In the genomic region with DNA sequence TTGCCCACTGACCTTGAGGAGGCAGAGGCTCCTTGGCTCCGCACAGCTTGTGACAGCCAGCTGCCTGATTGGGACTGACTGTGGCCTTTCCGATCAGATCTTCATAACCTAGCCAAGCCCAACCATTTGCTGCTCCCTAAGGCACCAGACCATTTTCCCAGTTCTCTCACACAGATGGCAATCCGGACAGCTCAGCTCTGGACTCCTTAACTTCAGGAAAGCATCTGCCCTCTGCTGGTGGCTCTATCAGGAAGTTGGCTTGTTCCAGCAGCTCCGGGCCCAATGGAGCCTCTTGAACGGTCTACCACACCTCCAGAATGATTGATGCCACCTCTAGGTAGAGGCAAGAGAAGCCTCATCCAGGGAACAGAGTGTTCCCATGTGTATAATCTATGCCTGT, we compare ENCODE assay signal across 9 mouse cellular contexts. TPM values are rescaled to one million over a fixed set of nuclear protein-coding genes. Genes with fewer than 3 reads are reported as not detected.
DNase-seq lines count a peak whose midpoint lies in the region; ATAC-seq lines count a peak whose summit lies in the region.
"Had no signal": no experiment of that assay in that cellular context is flagged by ENCODE, and none has a peak within 500 bp of the region (broad histone marks: within the 10 kb centered on the region; RNA-seq: fewer than 3 reads in every experiment).

No protein-coding gene starts in this region.

- peak; percentile 74 for DNase-seq in forebrain, embryonic 14.5 days (ENCODE audit: low spot score)
- peak; percentile 58 to 78 for DNase-seq in cerebellum, postnatal 25 days
- DNase-seq in heart, adult 18-20 months: peak; percentile 61 to 75
- DNase-seq in kidney, adult 8-10 months: peak; percentile 46 to 67
- peak; percentile 77 for DNase-seq in limb, embryonic 11.5 days (ENCODE audit: low spot score)

- no peaks in the 10 kb centered on the region for H3K9me3 ChIP-seq in forebrain, embryonic 14.5 days (replicated peaks; ENCODE audit: control insufficient read depth, low read length)
- H3K9me3 ChIP-seq in forebrain, embryonic 13.5 days (replicated peaks): no peaks in the 10 kb centered on the region
- no peaks in the 10 kb centered on the region for H3K9me3 ChIP-seq in limb, embryonic 11.5 days (ENCODE audit: control insufficient read depth, low read length)
- no peaks in the 10 kb centered on the region for H3K9me3 ChIP-seq in neural tube, embryonic 15.5 days (replicated peaks)
- H3K9me3 ChIP-seq: G1E had no signal

- no peak overlapping the region for H3K9ac ChIP-seq in forebrain, embryonic 14.5 days (ENCODE audit: low read length)
- H3K9ac ChIP-seq in forebrain, embryonic 13.5 days: no peak overlapping the region
- H3K9ac ChIP-seq in limb, embryonic 11.5 days (ENCODE audit: low read length): no peak overlapping the region
- no peak overlapping the region for H3K9ac ChIP-seq in neural tube, embryonic 15.5 days (replicated peaks)

- 48% methylated on average over 5 of the region's 5 CpGs for WGBS in forebrain, embryonic 14.5 days
- WGBS in forebrain, embryonic 13.5 days: 51% methylated on average over 5 of the region's 5 CpGs
- 21% methylated on average over 5 of the region's 5 CpGs for WGBS in limb, embryonic 11.5 days
- WGBS in neural tube, embryonic 15.5 days: 28% methylated on average over 5 of the region's 5 CpGs

- H3K27me3 ChIP-seq in forebrain, embryonic 14.5 days (replicated peaks; ENCODE audit: control insufficient read depth, insufficient read depth, low read length): no peaks in the 10 kb centered on the region
- no peaks in the 10 kb centered on the region for H3K27me3 ChIP-seq in forebrain, embryonic 13.5 days
- no peaks in the 10 kb centered on the region for H3K27me3 ChIP-seq in limb, embryonic 11.5 days (ENCODE audit: control insufficient read depth, insufficient read depth, low read length)
- H3K27me3 ChIP-seq in neural tube, embryonic 15.5 days (replicated peaks): no peaks in the 10 kb centered on the region

- no peaks in the 10 kb centered on the region for H3K4me1 ChIP-seq in forebrain, embryonic 14.5 days (ENCODE audit: control insufficient read depth, insufficient read depth, low read length)
- H3K4me1 ChIP-seq in forebrain, embryonic 13.5 days: no peaks in the 10 kb centered on the region
- H3K4me1 ChIP-seq in limb, embryonic 11.5 days (ENCODE audit: control insufficient read depth, insufficient read depth, low read length): no peaks in the 10 kb centered on the region
- peaks cover 5% of the 10 kb centered on the region; the same call in 1 of the 2 replicates for H3K4me1 ChIP-seq in neural tube, embryonic 15.5 days

- no peak overlapping the region for H3K27ac ChIP-seq in forebrain, embryonic 14.5 days (ENCODE audit: low read depth, low read length)
- no peak overlapping the region for H3K27ac ChIP-seq in forebrain, embryonic 13.5 days
- H3K27ac ChIP-seq in limb, embryonic 11.5 days (replicated peaks; ENCODE audit: low read depth, low read length): no peak overlapping the region
- no peak overlapping the region for H3K27ac ChIP-seq in neural tube, embryonic 15.5 days (replicated peaks)

- no peak for ATAC-seq in forebrain, embryonic 14.5 days
- ATAC-seq in forebrain, embryonic 13.5 days: no peak
- ATAC-seq in limb, embryonic 11.5 days (ENCODE audit: insufficient number of reproducible peaks, low FRiP score, low TSS enrichment, low read depth): no peak
- ATAC-seq in neural tube, embryonic 15.5 days (ENCODE audit: low FRiP score): peak; percentile 45; the same call in 1 of the 2 replicates
- no peak for ATAC-seq in erythroblast, adult 5-6 weeks (replicated peaks; ENCODE audit: low FRiP score, poor library complexity, severe bottlenecking)

- H3K36me3 ChIP-seq in forebrain, embryonic 14.5 days (ENCODE audit: control insufficient read depth, insufficient read depth, low read length): no peaks in the 10 kb centered on the region
- no peaks in the 10 kb centered on the region for H3K36me3 ChIP-seq in forebrain, embryonic 13.5 days (ENCODE audit: poor library complexity, severe bottlenecking)
- no peaks in the 10 kb centered on the region for H3K36me3 ChIP-seq in limb, embryonic 11.5 days (ENCODE audit: control insufficient read depth, insufficient read depth, low read length)
- H3K36me3 ChIP-seq in neural tube, embryonic 15.5 days: no peaks in the 10 kb centered on the region
- H3K36me3 ChIP-seq: G1E had no signal

- no peak overlapping the region for H3K4me2 ChIP-seq in forebrain, embryonic 14.5 days (ENCODE audit: low read length)
- no peak overlapping the region for H3K4me2 ChIP-seq in forebrain, embryonic 13.5 days
- H3K4me2 ChIP-seq in limb, embryonic 11.5 days (ENCODE audit: low read depth, severe bottlenecking): no peak overlapping the region
- no peak overlapping the region for H3K4me2 ChIP-seq in neural tube, embryonic 15.5 days

- H3K4me3 ChIP-seq in forebrain, embryonic 14.5 days (ENCODE audit: low read depth, low read length): no peak overlapping the region
- H3K4me3 ChIP-seq in forebrain, embryonic 13.5 days: no peak overlapping the region
- H3K4me3 ChIP-seq in limb, embryonic 11.5 days (ENCODE audit: low read depth, low read length): no peak overlapping the region
- no peak overlapping the region for H3K4me3 ChIP-seq in neural tube, embryonic 15.5 days (replicated peaks)

RNA-seq across cellular contexts. Expression of gene Adpgk, which starts 21.6 kb away (rescaled TPM):
- 21.9 and 23.6 TPM in 2 replicates for polyA plus RNA-seq in forebrain, embryonic 14.5 days (2014; fragmentation: Nextera tagmentation; extraction: Ambion mirVana)
- 20.8 and 20.9 TPM in 2 replicates for polyA plus RNA-seq in forebrain, embryonic 13.5 days (2015; fragmentation: Nextera tagmentation; extraction: Ambion mirVana)
- 1 to 10 TPM; 8.4 to 8.5 TPM for total RNA-seq in heart, adult 18-20 months (2021)
- 53.4 and 54.3 TPM in 2 replicates for polyA plus RNA-seq in limb, embryonic 11.5 days (2014; fragmentation: Nextera tagmentation; extraction: Ambion mirVana)
- polyA plus RNA-seq in neural tube, embryonic 15.5 days (2015; fragmentation: Nextera tagmentation; extraction: Ambion mirVana): 24.1 and 26.5 TPM in 2 replicates
- total RNA-seq in erythroblast, adult 5-6 weeks (2015; ENCODE audit: low replicate concordance): 79.5 and 126 TPM in 2 replicates
- total RNA-seq in erythroblast, adult 5-6 weeks (2017; ENCODE audit: low replicate concordance): 71.7 and 75.5 TPM in 2 replicates
